Mouse (Mus musculus): Measurements from ENCODE around the gene Mpnd.
"Not testable (repeated sequence)": the region's sequence is repeated elsewhere in the genome, so short reads cannot be mapped to it uniquely, and the experiment has no call there.

The Mpnd gene

DNA sequence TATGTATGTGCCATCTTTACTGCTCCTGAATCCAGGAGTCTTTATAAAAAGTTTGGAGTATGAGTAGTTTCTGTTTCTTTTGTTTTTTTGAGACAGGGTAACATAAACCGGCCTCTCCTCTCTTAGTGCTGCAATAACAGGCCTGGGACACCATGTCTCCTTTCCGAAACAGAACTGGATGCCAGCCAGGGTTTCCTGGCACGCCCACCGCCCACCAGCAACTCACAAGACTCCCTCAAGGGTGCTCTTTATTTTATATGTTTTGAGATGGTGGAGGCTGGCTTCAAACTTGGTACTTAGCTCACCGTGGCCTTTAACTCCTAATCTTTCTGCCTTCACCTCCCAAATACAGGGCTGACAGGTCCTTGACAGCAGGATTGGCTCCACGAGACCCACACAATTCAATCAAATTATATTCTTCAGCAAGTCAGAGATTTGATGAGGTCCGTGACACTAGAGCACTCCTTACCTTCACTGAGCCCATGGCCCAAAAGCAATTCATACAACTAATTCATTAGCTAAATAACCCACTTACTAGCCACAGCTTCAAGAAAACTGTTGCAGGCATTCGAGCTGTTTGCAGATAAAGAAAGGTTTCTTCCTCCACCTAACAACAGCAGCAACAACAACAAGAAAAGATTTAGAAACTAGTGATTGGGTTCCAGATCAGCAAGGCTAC, 33.2 kb downstream of the Mpnd start:
- no peak for DNase-seq

DNA sequence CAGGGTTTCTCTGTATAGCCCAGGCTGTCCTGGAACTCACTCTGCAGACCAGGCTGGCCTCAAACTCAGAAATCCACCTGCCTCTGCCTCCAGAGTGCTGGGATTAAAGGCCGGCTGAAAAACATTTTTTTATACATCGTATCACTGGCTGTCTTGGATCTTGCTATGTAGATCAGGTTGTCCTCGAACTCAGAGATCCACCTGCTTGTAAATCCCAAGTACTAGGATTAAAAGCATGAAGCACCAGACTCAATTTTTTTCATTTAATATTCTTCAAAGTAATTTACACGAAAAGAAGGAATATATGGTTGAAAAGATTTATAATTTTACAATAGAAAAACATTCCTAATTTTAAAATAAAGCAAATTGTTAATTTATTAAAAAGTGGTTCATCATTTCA, 33.8 kb downstream of the Mpnd start:
- no peak for DNase-seq

- DNase-seq, result peak; percentile 96
Observed at GRCm38 (mm10) chr17:56040030-56040856, 34.7 kb downstream of the Mpnd start, which contains the start of gene Chaf1a. Gene Chaf1a (plus strand): TSS chr17:56040439.

GRCm38 (mm10) chr17:56040857-56041163, 35.3 kb downstream of the Mpnd start:
- no peak for DNase-seq

DNA sequence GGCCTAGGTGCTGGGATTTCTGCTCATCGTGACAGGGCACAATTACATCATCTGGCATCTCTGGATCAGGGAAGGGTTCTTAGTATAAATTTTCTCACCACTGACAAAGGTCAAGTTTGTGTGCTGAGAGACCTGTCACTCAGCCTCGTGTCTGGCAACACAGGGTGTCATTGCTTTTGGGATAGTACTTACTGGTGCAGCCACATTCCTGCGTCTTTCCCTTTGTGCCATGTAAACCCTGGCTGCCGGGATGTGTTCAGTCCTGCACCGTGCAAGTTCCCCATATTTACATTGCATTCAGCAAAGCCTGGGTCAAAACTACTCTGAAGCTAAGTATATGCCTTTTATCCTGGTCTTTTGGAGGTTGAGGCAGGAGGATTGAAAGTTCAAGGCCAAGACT, 45.9 kb downstream of the Mpnd start:
- no peak for DNase-seq

DNA sequence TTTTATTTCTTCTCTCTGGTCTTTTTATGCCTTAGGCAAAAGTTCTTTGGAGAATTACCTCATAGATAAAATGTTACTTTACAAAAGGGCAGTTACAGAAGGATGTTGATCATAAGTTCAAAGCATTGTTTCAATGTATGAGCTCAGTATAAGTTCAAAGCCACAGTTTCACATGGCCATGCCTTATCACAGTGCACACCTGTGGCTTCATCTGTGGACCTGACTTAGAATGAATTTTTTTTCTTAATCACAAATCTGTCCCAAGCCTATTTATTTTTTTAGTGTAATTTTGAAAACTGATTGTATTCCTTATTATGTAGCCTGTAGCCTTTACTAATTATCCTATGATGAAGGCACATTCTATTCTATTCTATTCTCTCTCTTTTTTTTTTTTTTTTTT, 49.4 kb downstream of the Mpnd start:
- no peak for DNase-seq

GRCm38 (mm10) chr17:56055945-56056678, 50.6 kb downstream of the Mpnd start:
- DNase-seq, result no peak

DNA sequence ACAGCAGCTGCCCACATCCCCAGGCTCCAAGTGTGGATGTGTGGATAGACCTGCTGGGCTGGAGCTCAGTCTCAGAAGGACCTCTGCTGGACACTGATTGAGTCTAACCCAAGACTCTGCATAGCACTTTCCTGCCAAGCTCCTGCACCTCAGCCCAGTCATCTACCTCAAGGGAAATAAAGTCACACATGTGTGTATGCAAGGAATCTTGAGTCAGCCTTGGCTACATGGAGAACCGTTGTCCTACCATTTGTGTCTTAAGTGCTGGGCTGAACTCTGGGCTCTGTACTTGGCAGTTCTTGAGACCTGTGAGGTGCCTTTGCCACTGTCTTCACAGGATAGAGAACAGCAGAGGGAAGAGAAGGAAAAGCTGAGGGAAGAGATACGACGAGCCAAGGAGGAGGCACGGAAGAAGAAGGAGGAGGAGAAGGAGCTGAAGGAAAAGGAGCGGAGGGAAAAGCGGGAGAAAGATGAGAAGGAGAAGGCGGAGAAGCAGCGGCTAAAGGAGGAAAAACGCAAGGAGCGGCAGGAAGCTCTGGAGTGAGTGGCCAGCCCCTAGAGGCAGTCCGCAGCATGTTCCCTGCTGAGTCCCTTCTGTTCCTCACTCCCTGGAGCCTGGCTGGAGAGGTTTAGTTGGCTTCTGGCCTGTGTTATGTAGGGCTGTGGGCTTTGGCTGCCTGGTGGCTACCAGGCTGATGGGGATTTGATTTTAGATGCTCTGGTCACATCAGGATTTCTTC, 52.0 kb downstream of the Mpnd start:
- DNase-seq, result no peak

DNA sequence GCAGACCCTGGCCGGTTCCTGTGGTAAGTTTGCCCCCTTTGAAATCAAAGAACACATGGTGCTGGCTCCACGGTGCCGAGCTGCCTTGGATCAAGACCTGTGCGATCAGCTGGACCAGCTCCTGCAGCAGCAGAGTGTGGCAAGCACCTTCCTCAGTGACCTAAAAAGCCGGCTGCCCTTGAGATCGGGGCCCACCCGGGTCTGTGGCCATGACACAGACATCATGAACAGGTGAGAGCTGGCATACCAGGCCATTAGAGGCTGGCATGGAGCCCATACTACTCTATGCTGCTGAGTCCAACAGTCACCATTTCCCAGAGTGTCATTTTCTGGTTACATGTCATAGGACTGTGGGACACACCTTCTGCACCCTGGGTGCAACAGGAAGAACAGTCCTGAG, 56.6 kb downstream of the Mpnd start:
- no peak for DNase-seq

DNA sequence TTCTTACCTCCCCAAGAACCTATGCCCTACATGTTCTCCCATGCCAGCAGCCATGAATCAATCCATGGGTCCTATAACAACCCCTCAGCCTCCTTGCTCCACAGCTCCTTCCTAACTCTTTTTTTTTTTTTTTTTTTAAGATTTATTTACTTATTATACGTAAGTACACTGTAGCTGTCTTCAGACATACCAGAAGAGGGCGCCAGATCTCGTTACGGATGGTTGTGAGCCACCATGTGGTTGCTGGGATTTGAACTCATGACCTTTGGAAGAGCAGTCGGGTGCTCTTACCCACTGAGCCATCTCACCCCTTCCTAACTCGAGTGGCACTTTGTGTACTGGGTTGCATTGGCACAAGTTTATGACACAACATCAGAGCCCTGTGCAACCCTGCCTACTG, 60.2 kb downstream of the Mpnd start:
- DNase-seq, result not testable (repeated sequence)
